Mouse (Mus musculus): ENCODE data around the gene Gm11172. TPM values are rescaled to one million over a fixed set of nuclear protein-coding genes. Genes with fewer than 3 reads are reported as not detected.
"Not testable (repeated sequence)": the region's sequence is repeated elsewhere in the genome, so short reads cannot be mapped to it uniquely, and the experiment has no call there.

Gene Gm11172
- polyA plus RNA-seq, 1 experiment from 2014 or later, result not detected

- no peaks in the 10 kb centered on the region for H3K27me3 ChIP-seq
- no peak overlapping the region for H3K4me3 ChIP-seq
- ATAC-seq (ENCODE audit: low FRiP score, low read depth), result no peak
- H3K4me1 ChIP-seq, result peaks cover 32% of the 10 kb centered on the region
- no peak overlapping the region for H3K4me2 ChIP-seq (replicated peaks)
- peak overlapping the region; percentile 99; the same call in 1 of the 2 replicates for H3K27ac ChIP-seq
- no peak overlapping the region for H3K9ac ChIP-seq
- H3K36me3 ChIP-seq, result 0 out of 2 replicates have a peak, but pooled peaks cover 3% of the 10 kb centered on the region
- 83% methylated on average over 7 of the region's 7 CpGs for WGBS
- no peaks in the 10 kb centered on the region for H3K9me3 ChIP-seq
Observed at GRCm38 (mm10) chr16:10787548-10788058, 25.1 kb upstream of the Gm11172 start.

GRCm38 (mm10) chr16:10788271-10788670 lies 24.4 kb upstream of the Gm11172 start, which contains the start of gene Tnp2:
Tnp2 (minus strand) TSS chr16:10788660.
- H3K4me3 ChIP-seq, result no peak within 1 kb of the TSS
- no peaks in the 10 kb centered on the region for H3K36me3 ChIP-seq
- no peaks in the 10 kb centered on the region for H3K27me3 ChIP-seq
- no peak within 1 kb of the TSS for H3K4me2 ChIP-seq (replicated peaks)
- peak within 1 kb of the TSS; percentile 3; the same call in 1 of the 2 replicates for H3K9ac ChIP-seq
- H3K9me3 ChIP-seq, result no peaks in the 10 kb centered on the region
- no peak within 1 kb of the TSS for H3K27ac ChIP-seq
- peaks cover 26% of the 10 kb centered on the region for H3K4me1 ChIP-seq
- 36% methylated on average over 15 of the region's 16 CpGs for WGBS
- ATAC-seq (ENCODE audit: low FRiP score, low read depth), result no peak

- no peak overlapping the region for H3K4me3 ChIP-seq
- H3K9ac ChIP-seq, result no peak overlapping the region
- H3K4me1 ChIP-seq, result peaks cover 20% of the 10 kb centered on the region
- H3K36me3 ChIP-seq, result no peaks in the 10 kb centered on the region
- WGBS, result 51% methylated on average over 4 of the region's 4 CpGs
- H3K27me3 ChIP-seq, result no peaks in the 10 kb centered on the region
- no peak for ATAC-seq (ENCODE audit: low FRiP score, low read depth)
- H3K4me2 ChIP-seq (replicated peaks), result no peak overlapping the region
- H3K27ac ChIP-seq, result no peak overlapping the region
- H3K9me3 ChIP-seq, result no peaks in the 10 kb centered on the region
Observed at GRCm38 (mm10) chr16:10788866-10789265, 23.8 kb upstream of the Gm11172 start.

- Histone ChIP-seq H3K4me2 (replicated peaks) (no peak within 1 kb of the TSS), H3K36me3 (no peaks in the 10 kb centered on the region), H3K9ac (no peak within 1 kb of the TSS), H3K4me3 (no peak within 1 kb of the TSS), H3K27me3 (peaks cover 14% of the 10 kb centered on the region), H3K4me1 (peaks cover 17% of the 10 kb centered on the region), H3K9me3 (no peaks in the 10 kb centered on the region), H3K27ac (no peak within 1 kb of the TSS)
- ATAC-seq (ENCODE audit: low FRiP score, low read depth), result no peak
- 68% methylated on average over 9 of the region's 9 CpGs for WGBS
Observed at GRCm38 (mm10) chr16:10790702-10791101, 22.0 kb upstream of the Gm11172 start, which contains the start of gene Prm3. Prm3 (minus strand) TSS chr16:10790914.

- WGBS, result 74% methylated on average over 6 of the region's 6 CpGs
Observed at GRCm38 (mm10) chr16:10796034-10796433, 16.7 kb upstream of the Gm11172 start, which contains the start of gene Prm2. Prm2 (minus strand) TSS chr16:10796134.

GRCm38 (mm10) chr16:10802420-10802819 lies 10.3 kb upstream of the Gm11172 start:
- H3K9me3 ChIP-seq; H3K4me3 ChIP-seq; ATAC-seq (ENCODE audit: low FRiP score, low read depth); H3K9ac ChIP-seq; H3K27ac ChIP-seq; H3K4me2 ChIP-seq (replicated peaks); H3K36me3 ChIP-seq; H3K27me3 ChIP-seq: not testable (repeated sequence)
- H3K4me1 ChIP-seq, result peaks cover 11% of the 10 kb centered on the region
- WGBS, result 86% methylated on average over 3 of the region's 3 CpGs

More at GRCm38 (mm10) chr16:10796034-10796433, 16.7 kb upstream of the Gm11172 start, which contains the start of gene Prm2:
- Histone ChIP-seq H3K36me3 (no peaks in the 10 kb centered on the region), H3K9me3 (no peaks in the 10 kb centered on the region), H3K4me3 (no peak within 1 kb of the TSS), H3K4me2 (replicated peaks) (no peak within 1 kb of the TSS), H3K4me1 (no peaks in the 10 kb centered on the region), H3K27me3 (peaks cover 33% of the 10 kb centered on the region), H3K27ac (no peak within 1 kb of the TSS), H3K9ac (no peak within 1 kb of the TSS)
- no peak for ATAC-seq (ENCODE audit: low FRiP score, low read depth)

- Histone ChIP-seq H3K27me3 (no peaks in the 10 kb centered on the region), H3K4me2 (replicated peaks) (no peak within 1 kb of the TSS), H3K4me1 (peaks cover 11% of the 10 kb centered on the region), H3K9ac (peak within 1 kb of the TSS; percentile 35; the same call in 1 of the 2 replicates), H3K4me3 (no peak within 1 kb of the TSS), H3K27ac (no peak within 1 kb of the TSS), H3K9me3 (no peaks in the 10 kb centered on the region), H3K36me3 (no peaks in the 10 kb centered on the region)
- no peak for ATAC-seq (ENCODE audit: low FRiP score, low read depth)
- 70% methylated on average over 10 of the region's 10 CpGs for WGBS
Observed at GRCm38 (mm10) chr16:10805789-10806527, 6.8 kb upstream of the Gm11172 start, which contains the start of gene Prm1. Prm1 (minus strand) TSS chr16:10805839.

- H3K4me3 ChIP-seq, result no peak overlapping the region
- ATAC-seq (ENCODE audit: low FRiP score, low read depth), result no peak
- no peaks in the 10 kb centered on the region for H3K9me3 ChIP-seq
- H3K27ac ChIP-seq, result no peak overlapping the region
- 100% methylated on average over 1 of the region's 1 CpGs for WGBS
- peaks cover 11% of the 10 kb centered on the region for H3K4me1 ChIP-seq
- no peaks in the 10 kb centered on the region for H3K36me3 ChIP-seq
- no peak overlapping the region for H3K4me2 ChIP-seq (replicated peaks)
- H3K27me3 ChIP-seq, result no peaks in the 10 kb centered on the region
- no peak overlapping the region for H3K9ac ChIP-seq
Observed at GRCm38 (mm10) chr16:10810376-10810775, 2.3 kb upstream of the Gm11172 start.

GRCm38 (mm10) chr16:10813726-10814125 lies 1.0 kb downstream of the Gm11172 start:
- Histone ChIP-seq H3K27ac (no peak overlapping the region), H3K36me3 (no peaks in the 10 kb centered on the region), H3K27me3 (no peaks in the 10 kb centered on the region), H3K4me2 (replicated peaks) (no peak overlapping the region), H3K4me1 (no peaks in the 10 kb centered on the region), H3K9ac (no peak overlapping the region), H3K4me3 (no peak overlapping the region), H3K9me3 (no peaks in the 10 kb centered on the region)
- WGBS, result 82% methylated on average over 4 of the region's 4 CpGs
- no peak for ATAC-seq (ENCODE audit: low FRiP score, low read depth)

GRCm38 (mm10) chr16:10814864-10815263 lies 2.1 kb downstream of the Gm11172 start:
- Histone ChIP-seq H3K36me3 (no peaks in the 10 kb centered on the region), H3K27me3 (no peaks in the 10 kb centered on the region), H3K4me3 (no peak overlapping the region), H3K27ac (no peak overlapping the region), H3K4me1 (no peaks in the 10 kb centered on the region), H3K4me2 (replicated peaks) (no peak overlapping the region), H3K9ac (no peak overlapping the region), H3K9me3 (no peaks in the 10 kb centered on the region)
- ATAC-seq (ENCODE audit: low FRiP score, low read depth), result no peak
- WGBS, result 76% methylated on average over 4 of the region's 4 CpGs

GRCm38 (mm10) chr16:10818579-10819135 lies 5.9 kb downstream of the Gm11172 start:
- no peak for ATAC-seq (ENCODE audit: low FRiP score, low read depth)
- 80% methylated on average over 4 of the region's 4 CpGs for WGBS
- H3K9me3 ChIP-seq, result 0 out of 2 replicates have a peak, but pooled peaks cover 3% of the 10 kb centered on the region
- peaks cover 9% of the 10 kb centered on the region for H3K4me1 ChIP-seq
- H3K4me3 ChIP-seq, result no peak overlapping the region
- no peak overlapping the region for H3K27ac ChIP-seq
- no peak overlapping the region for H3K9ac ChIP-seq
- H3K36me3 ChIP-seq, result no peaks in the 10 kb centered on the region
- H3K27me3 ChIP-seq, result no peaks in the 10 kb centered on the region
- no peak overlapping the region for H3K4me2 ChIP-seq (replicated peaks)

GRCm38 (mm10) chr16:10819966-10820365 lies 7.3 kb downstream of the Gm11172 start:
- H3K9ac ChIP-seq, result no peak overlapping the region
- no peak overlapping the region for H3K4me3 ChIP-seq
- H3K27me3 ChIP-seq, result no peaks in the 10 kb centered on the region
- H3K4me1 ChIP-seq, result peaks cover 12% of the 10 kb centered on the region
- WGBS, result 73% methylated on average over 3 of the region's 3 CpGs
- H3K9me3 ChIP-seq, result 0 out of 2 replicates have a peak, but pooled peaks cover 3% of the 10 kb centered on the region
- no peak for ATAC-seq (ENCODE audit: low FRiP score, low read depth)
- no peaks in the 10 kb centered on the region for H3K36me3 ChIP-seq
- no peak overlapping the region for H3K4me2 ChIP-seq (replicated peaks)
- no peak overlapping the region for H3K27ac ChIP-seq
